Mouse (Mus musculus) E14TG2a.4 (cell line): ENCODE measurements at regions not wholly inside any gene's neighbourhood (a gene's known extent, or its start where the extent isn't known, plus 50 kb on each side); places are given as distances from the start of the nearest gene placed in this dataset.

Experiments
- H3K27me3 ChIP-seq: 2 replicates; pipeline ENCODE4 v1.6.1; 2014; ENCODE audit warnings: low read length, control low read depth; ENCODE audit not compliant: insufficient read depth
- H3K36me3 ChIP-seq: 2 replicates; pipeline ENCODE4 v1.6.1; 2014; ENCODE audit warnings: low read length, control low read depth; ENCODE audit not compliant: insufficient read depth
- H3K4me1 ChIP-seq: replicated peaks from 2 replicates; pipeline ENCODE4 v1.6.1; 2014; ENCODE audit warnings: low read depth, low read length, control low read depth
- H3K4me3 ChIP-seq: replicated peaks from 2 replicates; pipeline ENCODE4 v1.5.1; 2014; ENCODE audit warnings: mild to moderate bottlenecking, low read length
- H3K9me3 ChIP-seq: 2 replicates; pipeline ENCODE4 v1.6.1; 2014; ENCODE audit warnings: low read length, control low read depth
- CTCF ChIP-seq: conservative IDR thresholded peaks from 2 replicates; pipeline ENCODE4 v1.5.1; 2014; ENCODE audit warnings: low read length
- NANOG ChIP-seq: IDR thresholded peaks from 2 replicates; pipeline ENCODE4 v1.6.1; 2014; ENCODE audit warnings: borderline replicate concordance, low read length, mixed read lengths
- POU5F1 ChIP-seq: IDR thresholded peaks from 2 replicates; pipeline ENCODE4 v1.6.1; 2014; ENCODE audit warnings: low read length, borderline replicate concordance

DNA sequence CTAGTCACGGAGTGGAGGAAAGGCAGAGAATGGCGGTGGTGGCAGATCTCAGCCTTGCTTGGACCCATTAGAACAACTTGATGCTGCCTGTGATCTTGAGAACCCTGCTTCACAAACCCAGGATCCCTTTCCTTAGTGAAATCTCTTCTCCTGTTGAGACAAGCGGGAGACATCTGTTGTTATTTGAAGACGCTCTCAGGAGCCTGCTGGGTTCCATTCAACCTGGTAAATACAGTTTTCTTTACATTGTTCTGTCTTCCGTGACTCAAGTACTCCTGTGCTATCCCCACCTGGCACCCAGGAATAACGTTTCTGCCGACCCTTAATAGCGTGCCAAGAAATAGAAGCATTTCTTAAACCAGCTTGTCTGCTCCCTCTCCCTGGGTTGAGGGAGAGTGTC, 213.8 kb downstream of the Enc1 start:
- Histone ChIP-seq H3K9me3 (no peaks in the 10 kb centered on the region), H3K4me3 (0 out of 2 replicates have a peak overlapping the region, but pooled peaks have one; percentile 0), H3K4me1 (peaks cover 67% of the 10 kb centered on the region), H3K27me3 (peaks cover 55% of the 10 kb centered on the region), H3K36me3 (peaks cover 18% of the 10 kb centered on the region)
- TF ChIP-seq NANOG, result peak; percentile 99
- no peak for TF ChIP-seq POU5F1
- no peak for TF ChIP-seq CTCF

DNA sequence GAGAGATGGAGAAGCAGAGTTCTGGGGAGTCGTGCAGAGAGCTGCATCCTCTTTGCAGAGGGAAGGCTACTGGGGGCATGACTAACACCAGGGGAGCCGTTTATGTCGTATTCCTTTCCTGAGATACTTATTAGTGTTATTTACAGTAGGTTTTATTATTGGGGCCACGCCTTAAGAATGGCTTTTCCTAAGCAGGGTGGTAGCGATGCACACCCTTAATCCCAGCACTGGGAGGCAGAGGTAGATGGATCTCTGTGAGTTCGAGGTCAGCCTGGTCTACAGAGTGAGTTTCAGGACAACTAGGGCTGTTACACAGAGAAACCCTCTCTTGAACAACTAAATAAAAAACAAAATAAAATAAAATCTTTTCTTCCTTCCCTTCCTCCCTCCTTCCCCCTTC, 212.6 kb downstream of the Enc1 start:
- peaks cover 61% of the 10 kb centered on the region for H3K27me3 ChIP-seq
- no peaks in the 10 kb centered on the region for H3K9me3 ChIP-seq
- H3K4me1 ChIP-seq, result peaks cover 72% of the 10 kb centered on the region
- H3K4me3 ChIP-seq, result no peak overlapping the region
- H3K36me3 ChIP-seq, result peaks cover 9% of the 10 kb centered on the region
- TF ChIP-seq CTCF (no peak), NANOG (no peak), POU5F1 (no peak)

DNA sequence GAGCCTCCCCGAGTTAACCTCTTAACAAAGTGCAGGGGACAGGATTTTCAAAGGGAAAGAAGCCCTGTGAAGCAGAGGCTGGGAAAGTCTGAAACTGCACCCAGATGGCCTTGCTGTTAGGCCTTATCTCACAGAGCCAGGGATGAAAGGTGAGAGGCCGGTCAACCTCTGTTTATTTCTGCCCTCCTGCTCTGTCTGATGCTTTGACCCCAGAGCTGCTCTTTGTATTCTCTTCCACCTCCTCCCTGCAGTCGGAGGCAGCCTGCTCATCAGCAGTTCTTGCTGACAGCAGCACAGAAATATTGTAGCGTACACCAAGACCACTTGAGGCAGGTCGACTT, 212.2 kb downstream of the Enc1 start:
- Histone ChIP-seq H3K4me1 (peaks cover 76% of the 10 kb centered on the region), H3K4me3 (no peak overlapping the region), H3K9me3 (no peaks in the 10 kb centered on the region), H3K36me3 (peaks cover 5% of the 10 kb centered on the region), H3K27me3 (peaks cover 60% of the 10 kb centered on the region)
- TF ChIP-seq POU5F1 (no peak), CTCF (no peak), NANOG (no peak)

DNA sequence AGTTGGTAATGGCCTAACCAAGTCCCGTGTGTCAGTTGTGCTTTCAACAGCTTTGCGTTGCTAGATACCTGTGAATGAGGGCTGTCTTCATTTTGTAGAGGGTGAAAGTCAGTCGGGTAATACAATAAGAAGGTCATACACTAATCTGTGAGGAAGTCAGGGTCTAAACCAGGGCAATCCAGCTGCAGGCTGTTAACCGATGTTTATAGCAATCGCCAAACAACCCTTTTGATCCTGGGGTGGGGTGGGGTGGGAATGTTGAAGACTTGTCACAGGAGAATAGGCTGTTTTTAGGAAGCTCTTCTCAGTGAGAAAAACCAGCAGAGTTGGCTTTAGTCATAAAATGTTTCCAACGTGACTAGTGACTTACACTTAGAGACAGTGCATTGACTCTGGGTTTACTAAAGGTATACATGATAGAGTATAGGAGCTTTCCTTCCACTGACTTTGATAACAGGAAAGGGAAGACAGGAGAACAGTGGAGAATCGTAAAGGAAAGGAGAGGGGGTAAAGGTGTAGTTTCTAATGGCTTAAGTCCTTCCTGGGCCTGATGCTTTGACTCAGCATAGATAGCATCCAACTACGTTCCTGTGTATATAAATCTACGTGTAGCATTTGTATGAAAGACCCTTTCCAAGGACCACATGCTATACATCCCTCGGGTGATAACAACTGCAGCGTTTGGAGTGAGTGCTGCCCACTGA, 211.6 kb downstream of the Enc1 start:
- Histone ChIP-seq H3K4me1 (peaks cover 81% of the 10 kb centered on the region), H3K4me3 (no peak overlapping the region), H3K27me3 (peaks cover 55% of the 10 kb centered on the region), H3K9me3 (no peaks in the 10 kb centered on the region), H3K36me3 (peaks cover under 1% of the 10 kb centered on the region; the same call in 1 of the 2 replicates)
- TF ChIP-seq CTCF (no peak), POU5F1 (no peak)

DNA sequence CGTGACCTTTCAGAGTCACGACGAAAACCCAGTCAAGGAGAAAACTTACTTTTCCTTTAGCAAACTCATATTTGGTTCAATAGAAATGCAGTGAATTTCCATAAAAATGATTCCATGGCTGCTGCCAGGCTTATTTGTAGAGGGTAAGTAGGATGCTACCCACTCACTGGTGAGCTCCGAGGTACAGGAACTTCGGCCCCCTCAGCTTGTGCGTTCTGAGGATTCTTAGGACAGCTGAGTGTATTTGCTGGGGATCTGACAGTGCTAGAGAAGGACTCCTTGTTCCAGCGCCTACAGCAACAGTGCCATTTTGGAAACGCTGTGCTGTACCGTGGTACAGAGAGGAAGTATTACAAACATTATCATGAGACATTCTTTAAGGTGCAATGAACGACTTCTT, 210.4 kb downstream of the Enc1 start:
- H3K9me3 ChIP-seq, result no peaks in the 10 kb centered on the region
- no peak overlapping the region for H3K4me3 ChIP-seq
- peaks cover 84% of the 10 kb centered on the region for H3K4me1 ChIP-seq
- TF ChIP-seq CTCF (no peak), POU5F1 (no peak), NANOG (no peak)
- H3K36me3 ChIP-seq, result no peaks in the 10 kb centered on the region
- peaks cover 49% of the 10 kb centered on the region for H3K27me3 ChIP-seq

DNA sequence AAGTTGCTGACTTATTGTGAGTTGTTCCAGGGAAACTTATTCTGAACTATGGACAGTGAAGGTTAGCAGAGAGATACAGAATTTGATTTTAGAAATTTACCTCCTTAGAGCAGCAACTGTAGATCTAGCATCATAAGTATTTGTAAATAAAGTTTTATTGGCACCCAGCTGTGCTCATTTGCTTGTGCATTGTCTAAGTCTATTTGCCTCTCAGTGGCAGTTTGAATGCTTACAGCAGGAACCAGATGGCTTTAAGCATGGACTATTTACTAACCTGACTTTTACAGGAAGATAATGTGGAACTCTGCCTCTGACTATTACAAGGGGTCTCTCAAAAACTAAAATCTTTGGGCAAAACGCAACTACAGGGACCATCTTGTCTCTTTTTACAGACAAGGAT, 207.2 kb downstream of the Enc1 start:
- no peak for TF ChIP-seq CTCF
- peak; percentile 97 for TF ChIP-seq NANOG
- Histone ChIP-seq H3K9me3 (no peaks in the 10 kb centered on the region), H3K4me3 (no peak overlapping the region), H3K27me3 (peaks cover 29% of the 10 kb centered on the region), H3K4me1 (peaks cover 67% of the 10 kb centered on the region), H3K36me3 (no peaks in the 10 kb centered on the region)

DNA sequence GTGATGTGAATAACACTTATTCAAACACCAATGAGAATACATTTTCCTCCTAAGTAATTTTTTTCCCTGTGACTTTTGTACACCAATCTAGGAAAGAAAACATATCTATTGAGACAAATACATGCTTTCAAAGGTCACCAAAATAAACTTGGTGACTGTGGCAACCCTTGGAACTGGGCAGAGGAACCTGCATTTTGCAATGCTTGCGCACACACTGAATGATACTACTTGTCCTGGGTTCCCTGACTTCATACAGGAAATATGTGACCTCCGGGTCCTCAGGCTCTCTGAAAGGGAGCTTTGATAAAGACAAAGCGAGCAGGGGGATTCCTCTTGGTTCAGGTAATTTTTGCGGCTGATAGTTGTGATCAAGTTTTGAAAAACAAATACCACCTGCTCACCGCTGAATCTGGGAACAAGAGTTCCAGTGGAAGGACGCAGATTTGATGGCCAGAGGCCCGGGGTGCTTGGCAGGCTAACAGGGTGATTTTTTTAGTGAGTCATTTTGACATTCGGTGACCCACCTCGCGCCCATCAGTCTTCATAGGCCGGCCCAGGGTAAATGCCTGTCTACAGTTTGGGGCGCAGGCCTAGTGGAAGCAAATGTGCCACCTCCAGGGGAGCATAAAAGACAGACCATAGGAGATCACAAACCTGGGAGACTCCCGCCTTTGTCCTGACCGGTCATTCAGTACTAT, 203.0 kb downstream of the Enc1 start:
- TF ChIP-seq NANOG (no peak), POU5F1 (no peak), CTCF (no peak)
- H3K9me3 ChIP-seq, result no peaks in the 10 kb centered on the region

DNA sequence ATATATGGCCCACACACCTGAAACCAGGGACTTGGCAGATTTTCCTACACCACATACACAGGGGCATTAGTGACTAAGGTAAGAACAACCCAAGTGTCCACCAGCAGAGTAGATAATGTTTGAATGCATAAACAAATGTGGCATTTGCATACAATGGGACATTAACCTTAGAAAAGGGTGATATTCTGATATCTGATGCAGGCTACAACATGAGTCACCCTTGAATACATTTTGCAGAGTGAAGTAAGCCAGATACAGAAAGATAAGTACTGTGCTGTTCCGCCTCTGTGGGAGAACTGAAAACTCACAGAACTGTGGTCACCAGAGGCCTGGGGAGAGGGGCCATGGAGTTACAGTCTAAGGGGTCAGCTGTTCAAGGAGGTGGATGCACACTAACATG, 201.9 kb downstream of the Enc1 start:
- Histone ChIP-seq H3K4me3 (peak overlapping the region; percentile 51), H3K9me3 (no peaks in the 10 kb centered on the region), H3K4me1 (peaks cover 82% of the 10 kb centered on the region), H3K27me3 (0 out of 2 replicates have a peak, but pooled peaks cover 3% of the 10 kb centered on the region), H3K36me3 (no peaks in the 10 kb centered on the region)
- TF ChIP-seq CTCF, result no peak
- no peak for TF ChIP-seq NANOG
- TF ChIP-seq POU5F1, result no peak

More for the DNA sequence above, 203.0 kb downstream of the Enc1 start:
- H3K36me3 ChIP-seq, result no peaks in the 10 kb centered on the region
- H3K4me1 ChIP-seq, result peaks cover 80% of the 10 kb centered on the region
- H3K27me3 ChIP-seq, result 0 out of 2 replicates have a peak, but pooled peaks cover 3% of the 10 kb centered on the region
- H3K4me3 ChIP-seq, result no peak overlapping the region

DNA sequence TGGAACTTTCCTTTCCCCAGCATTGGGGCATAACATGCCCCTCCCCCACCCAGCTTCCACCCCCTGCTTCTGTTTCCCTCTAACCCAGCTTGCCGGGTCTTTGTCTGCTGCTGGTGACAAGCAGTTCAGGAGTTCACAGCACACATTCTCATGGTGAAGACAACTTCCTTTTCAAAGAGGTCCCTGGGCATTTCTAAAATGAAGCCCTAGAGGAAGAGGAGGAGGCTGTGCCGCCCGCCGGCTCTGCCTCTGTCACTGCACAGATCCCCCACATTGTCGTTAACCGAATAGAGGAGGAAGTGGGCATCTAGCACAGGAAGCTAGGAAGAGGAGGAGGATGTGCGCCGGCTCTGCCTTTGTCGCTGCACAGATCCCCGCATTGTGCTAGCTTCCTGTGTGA, 201.4 kb downstream of the Enc1 start:
- Histone ChIP-seq H3K4me3 (peak overlapping the region; percentile 51), H3K27me3 (0 out of 2 replicates have a peak, but pooled peaks cover 3% of the 10 kb centered on the region), H3K9me3 (no peaks in the 10 kb centered on the region), H3K36me3 (no peaks in the 10 kb centered on the region), H3K4me1 (peaks cover 82% of the 10 kb centered on the region)
- TF ChIP-seq CTCF (no peak), NANOG (no peak), POU5F1 (no peak)
